Mouse (Mus musculus): ENCODE measurements around the gene Bad. TPM values are rescaled to one million over a fixed set of nuclear protein-coding genes. Genes with fewer than 3 reads are reported as not detected.
"Not testable (repeated sequence)": the region's sequence is repeated elsewhere in the genome, so short reads cannot be mapped to it uniquely, and the experiment has no call there.

Bad gene
- polyA plus RNA-seq, 1 experiment from 2014 or later = 55.7 TPM

DNA sequence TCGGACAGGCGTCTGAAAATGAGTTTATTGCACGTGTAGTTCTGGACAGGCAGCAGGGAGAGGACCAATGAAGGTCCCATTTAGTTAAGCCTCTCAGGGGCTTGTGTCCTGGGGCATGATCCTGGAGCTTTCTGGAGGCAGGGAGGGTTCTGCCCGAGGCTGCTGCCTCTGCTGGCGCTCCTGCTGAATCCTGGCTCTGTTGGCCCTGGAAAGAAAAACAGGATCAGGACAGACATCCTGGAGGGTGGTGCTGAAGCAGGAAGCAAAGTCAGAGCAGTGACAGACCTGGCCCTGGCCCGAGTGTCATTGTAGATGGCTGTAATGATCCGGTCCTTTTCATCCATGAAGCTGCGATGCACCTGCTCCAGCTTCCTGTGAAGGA is 46.2 kb downstream of the Bad start:
- Histone ChIP-seq H3K4me1 (ENCODE audit: control insufficient read depth, insufficient read depth, low read length) (peaks cover 18% of the 10 kb centered on the region), H3K27me3 (ENCODE audit: control insufficient read depth, insufficient read depth, low read length) (no peaks in the 10 kb centered on the region), H3K27ac (ENCODE audit: low read depth, low read length) (peak overlapping the region; percentile 98), H3K4me3 (ENCODE audit: low read depth, low read length) (peak overlapping the region; percentile 90), H3K9me3 (replicated peaks; ENCODE audit: control insufficient read depth, low read length) (no peaks in the 10 kb centered on the region), H3K4me2 (peak overlapping the region; percentile 90), H3K36me3 (ENCODE audit: control insufficient read depth, insufficient read depth, low read length) (peaks cover 17% of the 10 kb centered on the region), H3K9ac (ENCODE audit: low read depth, low read length) (peak overlapping the region; percentile 96)
- no peak for ATAC-seq (replicated peaks; ENCODE audit: insufficient number of reproducible peaks, low FRiP score, low TSS enrichment)
- WGBS (ENCODE audit: insufficient replicate concordance) = 3% methylated on average over 8 of the region's 8 CpGs

DNA sequence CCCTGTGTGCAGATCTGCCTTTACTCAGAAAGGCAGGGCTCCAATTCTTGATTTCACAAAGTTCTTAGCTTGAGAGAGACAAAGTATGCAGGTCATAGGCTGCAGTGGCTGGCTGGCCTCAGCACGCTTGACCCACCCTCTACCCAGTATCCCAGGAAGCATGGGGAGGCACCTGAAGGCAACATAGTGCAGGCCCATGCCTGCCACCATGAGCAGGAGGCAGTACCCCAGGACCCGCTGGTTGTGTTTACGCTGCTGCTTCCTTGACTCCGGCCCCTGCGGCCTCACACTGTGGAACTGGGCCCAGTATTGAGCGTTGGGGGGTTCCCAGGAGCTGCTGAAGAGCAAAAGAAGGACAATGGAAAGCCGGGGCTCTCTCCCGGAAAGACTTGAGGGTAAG is 47.6 kb downstream of the Bad start:
- ATAC-seq (replicated peaks; ENCODE audit: insufficient number of reproducible peaks, low FRiP score, low TSS enrichment) = no peak
- Histone ChIP-seq H3K27me3 (ENCODE audit: control insufficient read depth, insufficient read depth, low read length) (no peaks in the 10 kb centered on the region), H3K4me2 (no peak overlapping the region; the same call in 1 of the 2 replicates), H3K9ac (ENCODE audit: low read depth, low read length) (no peak overlapping the region), H3K4me1 (ENCODE audit: control insufficient read depth, insufficient read depth, low read length) (peaks cover 25% of the 10 kb centered on the region), H3K27ac (ENCODE audit: low read depth, low read length) (no peak overlapping the region), H3K9me3 (replicated peaks; ENCODE audit: control insufficient read depth, low read length) (no peaks in the 10 kb centered on the region), H3K36me3 (ENCODE audit: control insufficient read depth, insufficient read depth, low read length) (peaks cover 9% of the 10 kb centered on the region; the same call in 1 of the 2 replicates), H3K4me3 (ENCODE audit: low read depth, low read length) (no peak overlapping the region)
- WGBS (ENCODE audit: insufficient replicate concordance) = 90% methylated on average over 8 of the region's 8 CpGs

DNA sequence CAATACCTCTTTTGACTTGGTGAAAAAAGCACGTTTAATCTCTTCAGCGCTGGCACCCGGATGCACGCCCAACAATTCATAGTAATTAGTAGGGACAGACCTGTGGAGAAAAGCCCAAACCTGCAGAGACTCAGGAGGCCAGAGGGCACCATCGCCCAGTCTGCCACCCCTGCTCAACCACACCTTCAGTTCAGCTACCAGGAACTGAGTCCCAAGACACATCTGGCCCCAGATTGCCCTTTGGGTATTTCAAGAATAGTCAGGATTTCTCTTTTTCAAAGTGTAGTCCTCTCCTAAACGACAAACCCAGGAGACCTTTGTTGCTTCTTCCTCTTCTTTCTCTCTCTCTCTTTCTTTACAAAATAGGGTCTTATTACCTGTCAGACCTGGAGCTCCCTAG is 49.1 kb downstream of the Bad start:
- H3K9ac ChIP-seq (ENCODE audit: low read depth, low read length) = no peak overlapping the region
- peaks cover 38% of the 10 kb centered on the region for H3K4me1 ChIP-seq (ENCODE audit: control insufficient read depth, insufficient read depth, low read length)
- H3K4me2 ChIP-seq = no peak overlapping the region
- H3K4me3 ChIP-seq (ENCODE audit: low read depth, low read length) = no peak overlapping the region
- H3K9me3 ChIP-seq (replicated peaks; ENCODE audit: control insufficient read depth, low read length) = no peaks in the 10 kb centered on the region
- peaks cover 3% of the 10 kb centered on the region; the same call in 1 of the 2 replicates for H3K36me3 ChIP-seq (ENCODE audit: control insufficient read depth, insufficient read depth, low read length)
- no peak overlapping the region for H3K27ac ChIP-seq (ENCODE audit: low read depth, low read length)
- H3K27me3 ChIP-seq (ENCODE audit: control insufficient read depth, insufficient read depth, low read length) = no peaks in the 10 kb centered on the region
- no peak for ATAC-seq (replicated peaks; ENCODE audit: insufficient number of reproducible peaks, low FRiP score, low TSS enrichment)
- 87% methylated on average over 6 of the region's 6 CpGs for WGBS (ENCODE audit: insufficient replicate concordance)

DNA sequence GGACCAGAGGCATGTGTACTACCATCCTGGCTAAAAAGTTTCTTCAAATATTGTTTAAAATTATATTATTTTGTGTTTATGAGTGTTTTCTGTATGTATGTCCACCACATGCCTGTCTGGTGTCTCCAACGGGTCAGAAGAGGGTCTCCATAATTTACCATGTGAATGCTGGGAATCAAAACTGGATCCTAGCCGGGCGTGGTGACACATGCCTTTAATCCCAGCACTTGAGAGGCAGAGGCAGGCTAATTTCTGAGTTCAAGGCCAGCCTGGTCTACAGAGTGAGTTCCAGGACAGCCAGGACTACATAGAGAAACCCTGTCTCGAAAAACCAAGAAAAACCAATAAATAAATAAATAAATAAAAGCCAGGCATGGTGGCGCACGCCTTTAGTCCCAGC is 49.5 kb downstream of the Bad start:
- H3K9ac ChIP-seq (ENCODE audit: low read depth, low read length); H3K27me3 ChIP-seq (ENCODE audit: control insufficient read depth, insufficient read depth, low read length); H3K4me3 ChIP-seq (ENCODE audit: low read depth, low read length); H3K27ac ChIP-seq (ENCODE audit: low read depth, low read length); H3K36me3 ChIP-seq (ENCODE audit: control insufficient read depth, insufficient read depth, low read length); H3K9me3 ChIP-seq (replicated peaks; ENCODE audit: control insufficient read depth, low read length); ATAC-seq (replicated peaks; ENCODE audit: insufficient number of reproducible peaks, low FRiP score, low TSS enrichment); H3K4me2 ChIP-seq: not testable (repeated sequence)
- 86% methylated on average over 6 of the region's 6 CpGs for whole genome bisulfite sequencing (ENCODE audit: insufficient replicate concordance)
- H3K4me1 ChIP-seq (ENCODE audit: control insufficient read depth, insufficient read depth, low read length) = peaks cover 36% of the 10 kb centered on the region

DNA sequence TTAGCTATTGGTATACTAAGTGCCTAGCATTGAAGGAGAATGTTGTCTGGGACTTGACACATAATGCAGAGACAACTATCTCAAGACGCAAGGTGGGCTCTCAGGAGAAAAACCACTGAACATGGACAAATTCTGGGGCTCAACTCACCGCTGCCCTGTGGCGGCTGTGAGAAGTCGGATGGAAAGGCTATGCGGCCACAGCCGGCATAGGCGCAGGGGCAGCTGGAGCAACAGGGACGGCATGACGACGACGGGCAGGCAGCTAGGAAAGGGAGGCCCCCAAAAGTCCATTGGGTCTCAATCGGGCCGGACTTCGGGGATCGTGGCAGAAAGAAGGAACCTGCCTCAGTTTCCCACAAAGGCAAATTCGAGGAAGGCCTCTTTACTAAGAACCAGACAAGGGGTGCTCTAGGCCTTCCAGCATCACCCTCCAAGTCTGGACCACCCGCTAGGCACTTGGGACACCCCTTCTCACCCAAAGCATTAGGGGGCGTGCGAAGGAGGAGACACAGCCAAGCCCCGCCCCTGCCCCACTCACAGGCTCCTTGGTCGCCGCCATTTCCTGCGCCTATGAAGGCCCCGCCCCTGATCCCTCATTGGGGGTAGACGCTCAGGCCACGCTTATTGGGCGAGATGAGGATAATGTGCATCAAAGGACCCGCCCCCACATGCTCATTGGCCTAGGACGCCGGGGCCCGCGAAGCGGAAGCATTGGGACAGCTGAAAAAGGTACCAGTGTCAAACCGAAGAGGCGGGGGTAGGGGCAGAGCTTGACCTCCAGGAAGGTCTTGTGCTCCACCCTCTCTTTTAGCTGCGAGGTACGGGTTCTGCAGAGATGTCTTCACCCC is 50.6 kb downstream of the Bad start, which contains the start of gene Dnajc4:
Gene Dnajc4, minus strand, starts transcription at position 562 of the 848 bp plus-strand sequence.
- Histone ChIP-seq H3K27me3 (ENCODE audit: control insufficient read depth, insufficient read depth, low read length) (no peaks in the 10 kb centered on the region), H3K36me3 (ENCODE audit: control insufficient read depth, insufficient read depth, low read length) (peaks cover 3% of the 10 kb centered on the region; the same call in 1 of the 2 replicates), H3K4me2 (peak within 1 kb of the TSS; percentile 71), H3K9me3 (replicated peaks; ENCODE audit: control insufficient read depth, low read length) (no peaks in the 10 kb centered on the region), H3K27ac (ENCODE audit: low read depth, low read length) (peak within 1 kb of the TSS; percentile 69), H3K4me1 (ENCODE audit: control insufficient read depth, insufficient read depth, low read length) (peaks cover 29% of the 10 kb centered on the region), H3K4me3 (ENCODE audit: low read depth, low read length) (peak within 1 kb of the TSS; percentile 51), H3K9ac (ENCODE audit: low read depth, low read length) (peak within 1 kb of the TSS; percentile 78)
- peak; percentile 89 for ATAC-seq (replicated peaks; ENCODE audit: insufficient number of reproducible peaks, low FRiP score, low TSS enrichment)
- 3% methylated on average over 37 of the region's 37 CpGs for WGBS (ENCODE audit: insufficient replicate concordance)

DNA sequence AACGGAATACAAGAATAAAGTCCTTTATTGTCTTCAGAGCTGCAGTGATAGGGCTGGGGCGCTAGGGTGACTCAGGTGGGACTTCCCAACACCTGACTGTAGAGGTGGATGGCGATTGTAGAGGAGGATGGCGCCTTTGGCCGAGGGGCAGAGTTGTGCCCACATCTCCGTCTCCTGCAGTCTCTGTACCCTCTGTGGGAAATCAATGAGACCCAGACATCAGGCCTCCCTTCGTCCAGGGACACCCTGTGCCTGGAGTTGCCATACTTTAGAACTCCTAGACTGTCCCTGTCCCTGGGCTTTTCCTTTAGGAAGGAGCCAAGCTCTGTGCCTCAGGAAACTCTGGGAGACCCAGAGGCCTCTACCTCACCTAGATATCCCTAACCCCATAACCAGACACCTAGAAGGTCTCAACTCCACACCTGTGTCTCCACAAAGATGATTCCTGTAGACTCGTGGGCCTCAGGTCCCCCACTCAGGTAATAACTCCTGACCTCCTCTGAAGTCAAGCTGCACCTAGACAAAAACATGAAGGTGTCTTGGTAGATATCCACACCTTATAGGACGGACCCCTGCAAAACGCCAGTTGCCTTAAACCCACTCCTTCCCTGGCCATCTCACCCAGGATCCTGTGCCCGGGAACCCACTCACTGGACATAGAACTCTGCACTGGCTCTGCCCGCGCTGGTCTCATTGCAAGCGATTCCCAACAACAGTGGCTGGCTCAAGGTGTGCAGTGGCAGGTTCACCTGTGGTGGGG is 51.5 kb downstream of the Bad start:
- H3K4me3 ChIP-seq (ENCODE audit: low read depth, low read length) = peak overlapping the region; percentile 51
- H3K9ac ChIP-seq (ENCODE audit: low read depth, low read length) = peak overlapping the region; percentile 78
- 63% methylated on average over 14 of the region's 14 CpGs for WGBS (ENCODE audit: insufficient replicate concordance)
- no peaks in the 10 kb centered on the region for H3K27me3 ChIP-seq (ENCODE audit: control insufficient read depth, insufficient read depth, low read length)
- H3K4me1 ChIP-seq (ENCODE audit: control insufficient read depth, insufficient read depth, low read length) = peaks cover 25% of the 10 kb centered on the region
- H3K27ac ChIP-seq (ENCODE audit: low read depth, low read length) = peak overlapping the region; percentile 69
- 0 out of 2 replicates have a peak, but pooled peaks have one; percentile 1 for ATAC-seq (replicated peaks; ENCODE audit: insufficient number of reproducible peaks, low FRiP score, low TSS enrichment)
- no peaks in the 10 kb centered on the region for H3K9me3 ChIP-seq (replicated peaks; ENCODE audit: control insufficient read depth, low read length)
- peak overlapping the region; percentile 71 for H3K4me2 ChIP-seq
- H3K36me3 ChIP-seq (ENCODE audit: control insufficient read depth, insufficient read depth, low read length) = peaks cover 3% of the 10 kb centered on the region; the same call in 1 of the 2 replicates

DNA sequence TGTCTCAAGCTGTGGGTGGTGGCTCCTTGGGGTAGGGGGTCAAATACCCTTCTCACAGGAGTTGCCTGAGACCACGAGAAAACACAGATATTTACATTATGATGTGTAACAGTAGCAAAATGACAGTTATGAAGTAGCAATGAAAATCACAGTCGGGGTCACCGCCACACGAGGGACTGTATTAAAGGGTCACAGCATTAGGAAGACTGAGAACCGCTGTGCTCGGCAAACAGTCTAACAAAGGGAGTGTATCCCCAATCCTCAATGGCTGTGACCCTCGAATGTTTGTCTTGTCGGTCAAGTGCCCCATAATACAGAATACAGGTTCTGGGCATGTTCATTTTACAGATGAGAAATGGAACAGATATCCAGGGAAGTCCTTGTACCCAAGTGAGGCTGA is 52.3 kb downstream of the Bad start:
- peaks cover 8% of the 10 kb centered on the region for H3K36me3 ChIP-seq (ENCODE audit: control insufficient read depth, insufficient read depth, low read length)
- H3K9ac ChIP-seq (ENCODE audit: low read depth, low read length) = no peak overlapping the region
- H3K4me2 ChIP-seq = no peak overlapping the region
- no peak overlapping the region for H3K27ac ChIP-seq (ENCODE audit: low read depth, low read length)
- no peak for ATAC-seq (replicated peaks; ENCODE audit: insufficient number of reproducible peaks, low FRiP score, low TSS enrichment)
- H3K9me3 ChIP-seq (replicated peaks; ENCODE audit: control insufficient read depth, low read length) = no peaks in the 10 kb centered on the region; the same call in 1 of the 2 replicates
- H3K27me3 ChIP-seq (ENCODE audit: control insufficient read depth, insufficient read depth, low read length) = no peaks in the 10 kb centered on the region
- H3K4me1 ChIP-seq (ENCODE audit: control insufficient read depth, insufficient read depth, low read length) = peaks cover 22% of the 10 kb centered on the region
- 88% methylated on average over 8 of the region's 8 CpGs for WGBS (ENCODE audit: insufficient replicate concordance)
- no peak overlapping the region for H3K4me3 ChIP-seq (ENCODE audit: low read depth, low read length)

DNA sequence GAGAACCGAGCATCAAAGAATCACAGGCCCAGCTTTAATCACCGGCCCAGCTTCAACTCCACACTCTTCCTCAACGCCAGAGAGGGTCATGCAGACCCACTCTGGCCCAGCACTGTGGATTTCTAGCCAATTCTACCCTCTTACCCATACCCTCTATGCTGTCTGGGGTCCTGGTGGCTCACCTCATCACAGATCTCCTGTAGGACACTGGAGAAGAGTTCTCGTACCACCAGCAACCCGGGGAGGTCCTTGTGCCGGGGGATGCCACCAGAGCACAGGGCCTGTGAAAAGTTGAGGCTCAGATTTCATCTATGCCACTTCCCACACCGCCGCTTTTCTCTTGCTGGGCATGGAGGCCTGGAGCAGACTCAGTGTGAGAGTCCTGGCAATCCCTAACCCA is 52.8 kb downstream of the Bad start:
- Histone ChIP-seq H3K27me3 (ENCODE audit: control insufficient read depth, insufficient read depth, low read length) (no peaks in the 10 kb centered on the region), H3K27ac (ENCODE audit: low read depth, low read length) (no peak overlapping the region), H3K4me3 (ENCODE audit: low read depth, low read length) (no peak overlapping the region), H3K9ac (ENCODE audit: low read depth, low read length) (no peak overlapping the region), H3K4me2 (no peak overlapping the region; the same call in 1 of the 2 replicates), H3K4me1 (ENCODE audit: control insufficient read depth, insufficient read depth, low read length) (peaks cover 22% of the 10 kb centered on the region), H3K9me3 (replicated peaks; ENCODE audit: control insufficient read depth, low read length) (peaks cover 3% of the 10 kb centered on the region; the same call in 1 of the 2 replicates), H3K36me3 (ENCODE audit: control insufficient read depth, insufficient read depth, low read length) (peaks cover 11% of the 10 kb centered on the region)
- ATAC-seq (replicated peaks; ENCODE audit: insufficient number of reproducible peaks, low FRiP score, low TSS enrichment) = no peak
- 88% methylated on average over 8 of the region's 8 CpGs for WGBS (ENCODE audit: insufficient replicate concordance)
